Mouse (Mus musculus): ENCODE data around the gene Gm1330. TPM values are rescaled to one million over a fixed set of nuclear protein-coding genes. Genes with fewer than 3 reads are reported as not detected.
"Not testable (repeated sequence)": the region's sequence is repeated elsewhere in the genome, so short reads cannot be mapped to it uniquely, and the experiment has no call there.

The Gm1330 gene
- polyA plus RNA-seq (2016; fragmentation: Nextera tagmentation; extraction: Ambion mirVana) = not detected in 2 replicates

GRCm38 (mm10) chr2:149003151-149003550, at the start of gene Gm1330:
Gene Gm1330, minus strand, starts transcription at chr2:149003251.
- no peaks in the 10 kb centered on the region for H3K27me3 ChIP-seq (replicated peaks)
- H3K9ac ChIP-seq = no peak within 1 kb of the TSS
- ATAC-seq = no peak
- H3K4me2 ChIP-seq = no peak within 1 kb of the TSS
- H3K4me3 ChIP-seq = no peak within 1 kb of the TSS
- no peaks in the 10 kb centered on the region for H3K36me3 ChIP-seq
- no peak within 1 kb of the TSS for H3K27ac ChIP-seq
- no peaks in the 10 kb centered on the region for H3K4me1 ChIP-seq
- H3K9me3 ChIP-seq (replicated peaks) = no peaks in the 10 kb centered on the region

GRCm38 (mm10) chr2:149017137-149017536, 14.1 kb upstream of the Gm1330 start, which contains the start of gene Gm10750:
Gene Gm10750, minus strand, starts transcription at chr2:149017237.
- ATAC-seq = not testable (repeated sequence)
- 56% methylated on average over 5 of the region's 5 CpGs for WGBS (ENCODE audit: insufficient replicate concordance)

GRCm38 (mm10) chr2:149004826-149005225, 1.8 kb upstream of the Gm1330 start:
- no peak for ATAC-seq
- no peak overlapping the region for H3K4me2 ChIP-seq
- no peak overlapping the region for H3K27ac ChIP-seq

More at GRCm38 (mm10) chr2:149017137-149017536, 14.1 kb upstream of the Gm1330 start, which contains the start of gene Gm10750:
- H3K27me3 ChIP-seq (replicated peaks); H3K4me3 ChIP-seq; H3K9me3 ChIP-seq (replicated peaks); H3K36me3 ChIP-seq; H3K9ac ChIP-seq; H3K27ac ChIP-seq; H3K4me1 ChIP-seq; H3K4me2 ChIP-seq: not testable (repeated sequence)

GRCm38 (mm10) chr2:148995133-148995532, 7.9 kb downstream of the Gm1330 start:
- Histone ChIP-seq H3K9ac (no peak overlapping the region), H3K4me3 (no peak overlapping the region), H3K4me1 (no peaks in the 10 kb centered on the region), H3K4me2 (no peak overlapping the region), H3K9me3 (replicated peaks) (no peaks in the 10 kb centered on the region), H3K27me3 (replicated peaks) (no peaks in the 10 kb centered on the region), H3K36me3 (no peaks in the 10 kb centered on the region), H3K27ac (no peak overlapping the region)
- WGBS (ENCODE audit: insufficient replicate concordance) = 67% methylated on average over 2 of the region's 2 CpGs
- no peak for ATAC-seq

More at GRCm38 (mm10) chr2:149004826-149005225, 1.8 kb upstream of the Gm1330 start:
- Histone ChIP-seq H3K36me3 (no peaks in the 10 kb centered on the region), H3K4me3 (no peak overlapping the region), H3K27me3 (replicated peaks) (no peaks in the 10 kb centered on the region), H3K9ac (no peak overlapping the region), H3K9me3 (replicated peaks) (no peaks in the 10 kb centered on the region), H3K4me1 (no peaks in the 10 kb centered on the region)
- 47% methylated on average over 2 of the region's 2 CpGs for WGBS (ENCODE audit: insufficient replicate concordance)

Other genes with a start within 250 kb of the Gm1330 start
- gene Cst11, start 231.8 kb downstream of the Gm1330 start, polyA plus RNA-seq (2016; fragmentation: Nextera tagmentation; extraction: Ambion mirVana) = not detected in 2 replicates
- not detected in 2 replicates for gene 8030411F24Rik, start 221.2 kb downstream of the Gm1330 start, polyA plus RNA-seq (2016; fragmentation: Nextera tagmentation; extraction: Ambion mirVana)
- not detected in 2 replicates for gene Cst12, start 213.9 kb downstream of the Gm1330 start, polyA plus RNA-seq (2016; fragmentation: Nextera tagmentation; extraction: Ambion mirVana)
- gene Cst8, start 204.5 kb downstream of the Gm1330 start, polyA plus RNA-seq (2016; fragmentation: Nextera tagmentation; extraction: Ambion mirVana) = not detected in 2 replicates
- not detected in 2 replicates for gene Cst13, start 183.2 kb downstream of the Gm1330 start, polyA plus RNA-seq (2016; fragmentation: Nextera tagmentation; extraction: Ambion mirVana)
- 0.31 TPM in 1 of 2 replicates, not detected in the other for gene Cst9, start 168.1 kb downstream of the Gm1330 start, polyA plus RNA-seq (2016; fragmentation: Nextera tagmentation; extraction: Ambion mirVana)
- not detected in 2 replicates for gene 9230104L09Rik, start 138.2 kb downstream of the Gm1330 start, polyA plus RNA-seq (2016; fragmentation: Nextera tagmentation; extraction: Ambion mirVana)
- 140 and 142 TPM in 2 replicates for gene Cst3, start 127.6 kb downstream of the Gm1330 start, polyA plus RNA-seq (2016; fragmentation: Nextera tagmentation; extraction: Ambion mirVana)
- gene Gm10750, start 14.0 kb upstream of the Gm1330 start, polyA plus RNA-seq (2016; fragmentation: Nextera tagmentation; extraction: Ambion mirVana) = not detected in 2 replicates

Data from liver, embryonic 12.5 days (tissue).